Mouse (Mus musculus) G1E-ER4 (cell line): Measurements from ENCODE around the gene Nps. TPM values are rescaled to one million over a fixed set of nuclear protein-coding genes. Genes with fewer than 3 reads are reported as not detected.

ENCODE experiments used
- GATA1 ChIP-seq: IDR thresholded peaks from one replicate; pipeline ENCODE4 v1.8.0; 2012; ENCODE audit warnings: low read length, inconsistent platforms
- polyA plus RNA-seq: library from polyadenylated mRNA; stranded (reverse); fragments of >175 nt; gene quantifications from 2 replicates; pipeline ENCODE4 v1.2.3, GENCODE M21; 2012

The Nps gene
- polyA plus RNA-seq, 1 experiment = not detected

DNA sequence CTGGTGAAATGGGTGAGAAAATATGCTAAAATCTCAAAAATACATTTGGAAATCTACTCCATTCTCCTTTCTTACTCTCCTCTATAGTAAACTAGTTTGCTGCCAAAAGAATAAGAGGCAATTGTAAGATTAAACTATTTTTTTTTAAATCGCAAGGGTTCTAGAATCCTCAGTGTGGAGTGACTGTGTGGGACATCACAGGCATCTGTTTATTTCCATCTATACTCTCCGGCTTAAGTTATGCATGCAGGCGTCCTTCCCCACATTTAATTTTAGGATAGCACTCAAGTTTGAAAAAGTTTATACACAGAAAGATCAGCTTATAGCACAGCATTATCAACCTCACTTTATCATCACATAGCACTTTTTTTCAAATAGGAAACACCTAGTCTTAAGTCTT lies 24.7 kb downstream of the Nps start:
- TF ChIP-seq GATA1 = no peak

GRCm38 (mm10) chr7:135289976-135290375 lies 31.5 kb downstream of the Nps start:
- no peak for TF ChIP-seq GATA1

DNA sequence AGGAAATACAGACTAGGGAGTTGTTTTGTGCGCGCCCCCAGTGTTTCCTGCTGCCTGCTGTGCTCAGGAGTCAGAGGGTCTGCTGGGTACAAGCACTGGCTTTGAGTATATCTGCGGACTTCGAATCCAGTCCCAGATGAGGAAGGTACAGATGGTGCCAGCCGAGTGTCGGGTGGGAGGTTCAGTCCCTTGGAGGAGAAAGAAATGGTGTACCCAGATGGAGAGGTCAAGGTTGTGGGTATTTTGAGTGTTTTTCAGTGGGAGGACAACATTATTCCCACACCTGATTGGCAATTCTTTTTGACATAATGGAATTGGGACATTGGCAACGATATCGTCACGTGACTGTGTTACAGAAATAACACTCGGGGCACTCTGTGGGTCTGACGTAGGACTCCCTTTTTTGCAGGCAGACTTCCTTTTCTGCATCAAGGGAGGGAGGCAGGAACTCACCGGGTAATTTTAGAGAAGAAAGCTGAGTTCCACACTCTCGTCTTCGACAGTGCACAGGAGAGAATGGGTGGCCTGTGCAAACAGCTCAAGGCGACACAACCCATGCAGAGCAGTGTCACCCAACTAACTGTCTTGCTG lies 33.2 kb downstream of the Nps start:
- TF ChIP-seq GATA1 = no peak

- no peak for TF ChIP-seq GATA1
Measured at GRCm38 (mm10) chr7:135294498-135294897, 36.0 kb downstream of the Nps start.

- TF ChIP-seq GATA1 = no peak
Measured at GRCm38 (mm10) chr7:135304496-135304895, 46.0 kb downstream of the Nps start.

Other genes starting within 250 kb of the Nps start
- not detected in 2 replicates for gene Foxi2, start 151.6 kb downstream of the Nps start, polyA plus RNA-seq